14 mouse cellular contexts compared by ENCODE assay signal in the genomic region with DNA sequence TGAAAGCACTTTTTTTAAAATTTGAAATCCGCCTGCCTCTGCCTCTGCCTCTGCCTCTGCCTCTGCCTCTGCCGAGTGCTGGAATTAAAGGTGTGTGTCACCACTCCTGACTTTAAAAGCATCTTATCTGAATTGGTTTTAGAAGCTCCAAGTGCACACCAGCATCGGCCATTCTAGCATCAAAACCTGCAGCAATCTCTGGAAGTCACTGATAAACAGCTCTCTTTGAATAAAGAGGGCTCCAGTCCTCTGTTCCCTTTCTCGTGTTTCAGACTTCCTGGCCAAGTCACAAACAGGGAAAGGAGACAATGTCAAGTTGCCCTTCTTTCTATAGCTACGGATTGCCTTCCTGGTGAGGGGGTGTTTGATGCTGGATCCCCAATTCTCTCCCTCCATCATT.
DNase-seq lines count a peak whose midpoint lies in the region; ATAC-seq lines count a peak whose summit lies in the region.
"Had no signal": no experiment of that assay in that cellular context is flagged by ENCODE, and none has a peak within 500 bp of the region (broad histone marks: within the 10 kb centered on the region; RNA-seq: fewer than 3 reads in every experiment).

No protein-coding gene starts in this region.

- intact Hi-C loops in heart, postnatal 10 days (cut with DNase I): loop anchor here (2.0 kb wide), 1 partner anchor 77 kb away; no protein-coding TSS in a partner anchor

- no peaks in the 10 kb centered on the region for H3K36me3 ChIP-seq in heart, embryonic 15.5 days
- H3K36me3 ChIP-seq in lung, embryonic 16.5 days (ENCODE audit: control insufficient read depth, insufficient read depth, low read length): no peaks in the 10 kb centered on the region
- H3K36me3 ChIP-seq in limb, embryonic 13.5 days: no peaks in the 10 kb centered on the region
- H3K36me3 ChIP-seq: forebrain, embryonic 15.5 days; hindbrain, embryonic 12.5 days had no signal

- no peak overlapping the region for H3K9ac ChIP-seq in heart, embryonic 15.5 days
- H3K9ac ChIP-seq in lung, embryonic 16.5 days (ENCODE audit: low read length): no peak overlapping the region
- no peak overlapping the region for H3K9ac ChIP-seq in limb, embryonic 13.5 days
- H3K9ac ChIP-seq: forebrain, embryonic 15.5 days; hindbrain, embryonic 12.5 days; midbrain, embryonic 13.5 days had no signal

- peak overlapping the region; percentile 90 for H3K27ac ChIP-seq in heart, embryonic 15.5 days
- peak overlapping the region; percentile 91 for H3K27ac ChIP-seq in lung, embryonic 16.5 days (ENCODE audit: low read length)
- 0 out of 2 replicates have a peak overlapping the region, but pooled peaks have one; percentile 10 for H3K27ac ChIP-seq in limb, embryonic 13.5 days
- H3K27ac ChIP-seq: forebrain, embryonic 15.5 days; hindbrain, embryonic 12.5 days; midbrain, embryonic 13.5 days had no signal

- H3K4me2 ChIP-seq in heart, embryonic 15.5 days: no peak overlapping the region
- no peak overlapping the region for H3K4me2 ChIP-seq in lung, embryonic 16.5 days (ENCODE audit: low read depth, low read length)
- H3K4me2 ChIP-seq in limb, embryonic 13.5 days (replicated peaks): no peak overlapping the region
- H3K4me2 ChIP-seq: forebrain, embryonic 15.5 days; hindbrain, embryonic 12.5 days; midbrain, embryonic 13.5 days had no signal

- no peak overlapping the region for H3K4me3 ChIP-seq in heart, embryonic 15.5 days
- no peak overlapping the region for H3K4me3 ChIP-seq in lung, embryonic 16.5 days (ENCODE audit: low read length)
- H3K4me3 ChIP-seq in limb, embryonic 13.5 days: no peak overlapping the region
- H3K4me3 ChIP-seq: forebrain, embryonic 15.5 days; hindbrain, embryonic 12.5 days; midbrain, embryonic 13.5 days had no signal

- WGBS in heart, embryonic 15.5 days: 24% methylated on average over 5 of the region's 5 CpGs
- 41% methylated on average over 5 of the region's 5 CpGs for WGBS in lung, embryonic 16.5 days
- 64% methylated on average over 5 of the region's 5 CpGs for WGBS in limb, embryonic 13.5 days

- peaks cover 59% of the 10 kb centered on the region for H3K4me1 ChIP-seq in heart, embryonic 15.5 days (replicated peaks)
- H3K4me1 ChIP-seq in lung, embryonic 16.5 days (replicated peaks; ENCODE audit: control insufficient read depth, insufficient read depth, low read length): peaks cover 42% of the 10 kb centered on the region
- peaks cover 30% of the 10 kb centered on the region for H3K4me1 ChIP-seq in limb, embryonic 13.5 days

- ATAC-seq in heart, embryonic 15.5 days (replicated peaks; ENCODE audit: insufficient number of reproducible peaks, insufficient read depth, low FRiP score, low read depth): no peak
- ATAC-seq in lung, embryonic 16.5 days (ENCODE audit: low read depth): no peak
- ATAC-seq in limb, embryonic 13.5 days (ENCODE audit: low FRiP score, low read depth): no peak
- peak; percentile 52 for ATAC-seq in megakaryocyte-erythroid progenitor cell, adult 5-6 weeks (replicated peaks; ENCODE audit: low FRiP score, low TSS enrichment, poor library complexity, severe bottlenecking)
- ATAC-seq: CD4-positive, CD25-positive, alpha-beta regulatory T cell, adult 4 months; forebrain, embryonic 15.5 days; midbrain, embryonic 13.5 days had no signal

- 0 out of 2 replicates have a peak, but pooled peaks cover 5% of the 10 kb centered on the region for H3K9me3 ChIP-seq in heart, embryonic 15.5 days (replicated peaks)
- H3K9me3 ChIP-seq in lung, embryonic 16.5 days (ENCODE audit: control insufficient read depth, low read length): peaks cover 5% of the 10 kb centered on the region; the same call in 1 of the 2 replicates
- H3K9me3 ChIP-seq in limb, embryonic 13.5 days: no peaks in the 10 kb centered on the region
- H3K9me3 ChIP-seq: forebrain, embryonic 15.5 days; hindbrain, embryonic 12.5 days; midbrain, embryonic 13.5 days had no signal

- no peak for DNase-seq in heart, postnatal 10 days
- DNase-seq in lung, postnatal 14 days: no peak
- DNase-seq in spleen, postnatal 36 days (ENCODE audit: low spot score in 2 of 2): no peak
- DNase-seq: adrenal gland, postnatal 25 days; kidney, adult 8-10 months; thymus, postnatal 25 days had no signal

- no peaks in the 10 kb centered on the region for H3K27me3 ChIP-seq in heart, embryonic 15.5 days
- no peaks in the 10 kb centered on the region for H3K27me3 ChIP-seq in lung, embryonic 16.5 days (ENCODE audit: control insufficient read depth, insufficient read depth, low read depth, low read length)
- H3K27me3 ChIP-seq in limb, embryonic 13.5 days: no peaks in the 10 kb centered on the region
- H3K27me3 ChIP-seq: forebrain, embryonic 15.5 days; hindbrain, embryonic 12.5 days; midbrain, embryonic 13.5 days had no signal

Comparison
In these comparisons a context has a peak if more than half of its experiments do, and no peak if none do; other contexts are left out.
1. H3K27ac ChIP-seq: peak in every context shown above with its lines; median percentile 91 in lung, embryonic 16.5 days; 90 in heart, embryonic 15.5 days; 10 in limb, embryonic 13.5 days.